Mouse (Mus musculus) liver, embryonic 13.5 days (tissue): ENCODE measurements around the gene Il11. TPM values are rescaled to one million over a fixed set of nuclear protein-coding genes. Genes with fewer than 3 reads are reported as not detected.
"Not testable (repeated sequence)": the region's sequence is repeated elsewhere in the genome, so short reads cannot be mapped to it uniquely, and the experiment has no call there.

Experiments used
- ATAC-seq: fragments of 200-750 bp; cut with Nextera tagmentation; 2 replicates; pipeline ENCODE4 v1.8.0; 2017; ENCODE audit warnings: low read depth, mild to moderate bottlenecking, moderate number of reproducible peaks, moderate library complexity
- DNase-seq: peaks from one replicate; pipeline ENCODE4 v3.0.0; 2022
- H3K27ac ChIP-seq: fragments of 300-500 bp; sonication (generic); 2 replicates; pipeline ENCODE4 v1.5.1; 2015; ENCODE audit warnings: moderate library complexity, mild to moderate bottlenecking, inconsistent platforms
- H3K27me3 ChIP-seq: fragments of 300-500 bp; sonication (generic); 2 replicates; pipeline ENCODE4 v1.6.1; 2015; ENCODE audit warnings: mild to moderate bottlenecking, inconsistent platforms
- H3K36me3 ChIP-seq: fragments of 300-500 bp; sonication (generic); 2 replicates; pipeline ENCODE4 v1.6.1; 2015; ENCODE audit warnings: mild to moderate bottlenecking, inconsistent platforms
- H3K4me1 ChIP-seq: fragments of 300-500 bp; sonication (generic); replicated peaks from 2 replicates; pipeline ENCODE4 v1.6.1; 2015; ENCODE audit warnings: inconsistent platforms
- H3K4me2 ChIP-seq: fragments of 300-500 bp; sonication (generic); 2 replicates; pipeline ENCODE4 v1.6.1; 2015; ENCODE audit warnings: inconsistent platforms, mild to moderate bottlenecking, moderate library complexity
- H3K4me3 ChIP-seq: fragments of 300-500 bp; sonication (generic); replicated peaks from 2 replicates; pipeline ENCODE4 v1.5.1; 2015; ENCODE audit warnings: mild to moderate bottlenecking, inconsistent platforms
- H3K9ac ChIP-seq: fragments of 300-500 bp; sonication (generic); 2 replicates; pipeline ENCODE4 v1.6.1; 2015; ENCODE audit warnings: mild to moderate bottlenecking, inconsistent platforms
- H3K9me3 ChIP-seq: fragments of 300-500 bp; sonication (generic); replicated peaks from 2 replicates; pipeline ENCODE4 v1.6.1; 2016; ENCODE audit warnings: inconsistent platforms
- WGBS: fragments of 180-500 bp; shearing (Covaris S2); methylation state at CpG from one replicate; pipeline ENCODE4 v1.1.7; 2015; ENCODE audit not compliant: insufficient replicate concordance; 5-methylcytosine and 5-hydroxymethylcytosine counted together
- polyA plus RNA-seq: library from polyadenylated mRNA; unstranded; fragments of >200 nt; fragmentation: Nextera tagmentation; extraction: Ambion mirVana; gene quantifications from 2 replicates; pipeline ENCODE4 v1.2.1, GENCODE M21; 2015

Gene Il11
- polyA plus RNA-seq, result 0.05 TPM in 1 of 2 replicates, not detected in the other

GRCm38 (mm10) chr7:4782759-4783158 is at the start of gene Il11, which contains the start of gene Tmem190:
Gene Il11, minus strand, starts transcription at chr7:4782859.
Gene Tmem190, plus strand, starts transcription at chr7:4782937.
- DNase-seq, result no peak
- peaks cover 49% of the 10 kb centered on the region for H3K27me3 ChIP-seq
- H3K4me3 ChIP-seq, result no peak within 1 kb of the TSS
- ATAC-seq, result no peak
- no peaks in the 10 kb centered on the region for H3K9me3 ChIP-seq
- 0 out of 2 replicates have a peak within 1 kb of the TSS, but pooled peaks have one; percentile 1 for H3K4me2 ChIP-seq
- H3K36me3 ChIP-seq, result peaks cover 15% of the 10 kb centered on the region; the same call in 1 of the 2 replicates
- H3K27ac ChIP-seq, result no peak within 1 kb of the TSS
- H3K4me1 ChIP-seq, result peaks cover 40% of the 10 kb centered on the region
- no peak within 1 kb of the TSS for H3K9ac ChIP-seq
- WGBS, result 74% methylated on average over 2 of the region's 2 CpGs

DNA sequence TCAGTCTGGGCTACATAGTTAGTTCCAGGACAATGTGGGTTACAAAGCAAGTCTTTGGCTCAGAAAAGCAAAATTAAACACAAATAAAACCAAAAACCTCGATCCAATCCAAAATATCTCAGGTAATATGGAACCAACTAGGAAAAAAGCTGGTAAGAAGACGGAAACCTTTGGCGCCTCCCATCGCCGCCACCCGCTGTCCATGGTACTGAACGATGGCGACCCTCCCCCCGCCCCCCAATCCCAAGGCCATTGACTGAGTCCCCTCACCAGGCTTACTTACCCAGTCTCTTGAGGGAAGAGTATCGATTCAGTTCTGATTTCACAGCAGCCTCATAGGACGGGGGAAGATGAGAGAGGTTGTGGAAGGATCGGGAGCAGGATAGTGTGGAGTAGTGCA is 47.8 kb upstream of the Il11 start:
- H3K9me3 ChIP-seq, result no peaks in the 10 kb centered on the region
- no peaks in the 10 kb centered on the region for H3K4me1 ChIP-seq
- 7% methylated on average over 12 of the region's 12 CpGs for WGBS
- H3K27ac ChIP-seq, result no peak overlapping the region
- DNase-seq, result no peak
- H3K9ac ChIP-seq, result no peak overlapping the region
- no peak overlapping the region for H3K4me2 ChIP-seq
- no peak for ATAC-seq
- H3K36me3 ChIP-seq, result no peaks in the 10 kb centered on the region
- H3K27me3 ChIP-seq, result peaks cover 55% of the 10 kb centered on the region
- H3K4me3 ChIP-seq, result no peak overlapping the region

GRCm38 (mm10) chr7:4825365-4825764 is 42.7 kb upstream of the Il11 start:
- ATAC-seq (no peak), DNase-seq (no peak)
- no peak overlapping the region for H3K27ac ChIP-seq
- no peaks in the 10 kb centered on the region for H3K9me3 ChIP-seq
- no peaks in the 10 kb centered on the region for H3K4me1 ChIP-seq
- no peaks in the 10 kb centered on the region for H3K36me3 ChIP-seq
- H3K4me2 ChIP-seq, result no peak overlapping the region
- H3K4me3 ChIP-seq, result no peak overlapping the region
- WGBS, result 31% methylated on average over 4 of the region's 4 CpGs
- H3K27me3 ChIP-seq, result peaks cover 14% of the 10 kb centered on the region
- no peak overlapping the region for H3K9ac ChIP-seq

- H3K4me2 ChIP-seq, result no peak overlapping the region
- 61% methylated on average over 6 of the region's 6 CpGs for WGBS
- no peak for ATAC-seq
Measured at GRCm38 (mm10) chr7:4822162-4822907, 39.7 kb upstream of the Il11 start.

GRCm38 (mm10) chr7:4821690-4822089 is 39.0 kb upstream of the Il11 start:
- Histone ChIP-seq H3K4me3 (no peak overlapping the region), H3K27ac (no peak overlapping the region), H3K36me3 (no peaks in the 10 kb centered on the region), H3K27me3 (no peaks in the 10 kb centered on the region; the same call in 1 of the 2 replicates), H3K4me1 (no peaks in the 10 kb centered on the region), H3K4me2 (no peak overlapping the region), H3K9me3 (no peaks in the 10 kb centered on the region), H3K9ac (no peak overlapping the region)
- no peak for DNase-seq
- ATAC-seq, result no peak
- WGBS, result 70% methylated on average over 4 of the region's 4 CpGs

More at GRCm38 (mm10) chr7:4822162-4822907, 39.7 kb upstream of the Il11 start:
- Histone ChIP-seq H3K27ac (0 out of 2 replicates have a peak overlapping the region, but pooled peaks have one; percentile 18), H3K9ac (0 out of 2 replicates have a peak overlapping the region, but pooled peaks have one; percentile 9), H3K27me3 (no peaks in the 10 kb centered on the region; the same call in 1 of the 2 replicates), H3K4me3 (no peak overlapping the region), H3K4me1 (no peaks in the 10 kb centered on the region), H3K9me3 (no peaks in the 10 kb centered on the region), H3K36me3 (no peaks in the 10 kb centered on the region)
- no peak for DNase-seq

DNA sequence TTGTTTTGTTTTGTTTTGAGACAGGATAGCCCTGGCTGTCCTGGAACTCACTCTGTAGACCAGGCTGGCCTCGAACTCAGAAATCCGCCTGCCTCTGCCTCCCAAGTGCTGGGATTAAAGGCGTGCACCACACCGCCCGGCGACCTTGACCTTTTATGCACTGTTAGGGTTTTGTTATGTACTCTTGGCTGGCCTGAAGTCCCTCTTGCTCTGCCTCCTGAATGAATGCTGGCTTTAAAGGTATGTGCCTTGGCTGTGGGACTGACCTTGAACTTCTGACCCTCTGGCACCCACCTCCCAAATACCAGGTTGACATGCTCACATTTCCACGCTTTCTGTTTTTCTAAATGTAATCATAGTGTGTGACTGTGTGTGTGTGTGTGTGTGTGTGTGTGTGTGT is 38.3 kb upstream of the Il11 start:
- not testable (repeated sequence) for H3K4me2 ChIP-seq, H3K9ac ChIP-seq, H3K36me3 ChIP-seq, H3K27ac ChIP-seq, DNase-seq, H3K4me1 ChIP-seq, H3K27me3 ChIP-seq, ATAC-seq, H3K4me3 ChIP-seq, H3K9me3 ChIP-seq
- 71% methylated on average over 7 of the region's 7 CpGs for WGBS

DNA sequence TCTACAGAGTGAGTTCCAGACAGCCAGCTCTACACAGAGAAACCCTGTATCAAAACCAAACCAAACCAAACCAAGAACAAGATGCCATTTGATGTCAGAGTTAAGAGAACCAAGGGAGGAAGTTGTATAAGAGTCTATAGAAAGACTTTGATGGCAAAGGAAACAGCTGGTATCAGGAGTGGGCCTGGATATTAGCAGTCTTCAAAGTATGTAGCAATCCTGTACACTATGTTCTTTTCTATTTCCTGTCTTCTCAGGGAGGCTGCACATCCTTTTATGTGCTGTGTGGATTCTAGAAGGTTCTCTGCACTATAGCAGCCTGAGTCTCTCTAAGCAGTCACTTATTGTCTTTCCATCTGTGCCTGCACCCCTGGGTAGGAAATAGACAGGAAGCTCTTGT is 33.9 kb upstream of the Il11 start:
- H3K4me1 ChIP-seq, result peaks cover 7% of the 10 kb centered on the region
- ATAC-seq, result no peak
- H3K36me3 ChIP-seq, result no peaks in the 10 kb centered on the region

DNA sequence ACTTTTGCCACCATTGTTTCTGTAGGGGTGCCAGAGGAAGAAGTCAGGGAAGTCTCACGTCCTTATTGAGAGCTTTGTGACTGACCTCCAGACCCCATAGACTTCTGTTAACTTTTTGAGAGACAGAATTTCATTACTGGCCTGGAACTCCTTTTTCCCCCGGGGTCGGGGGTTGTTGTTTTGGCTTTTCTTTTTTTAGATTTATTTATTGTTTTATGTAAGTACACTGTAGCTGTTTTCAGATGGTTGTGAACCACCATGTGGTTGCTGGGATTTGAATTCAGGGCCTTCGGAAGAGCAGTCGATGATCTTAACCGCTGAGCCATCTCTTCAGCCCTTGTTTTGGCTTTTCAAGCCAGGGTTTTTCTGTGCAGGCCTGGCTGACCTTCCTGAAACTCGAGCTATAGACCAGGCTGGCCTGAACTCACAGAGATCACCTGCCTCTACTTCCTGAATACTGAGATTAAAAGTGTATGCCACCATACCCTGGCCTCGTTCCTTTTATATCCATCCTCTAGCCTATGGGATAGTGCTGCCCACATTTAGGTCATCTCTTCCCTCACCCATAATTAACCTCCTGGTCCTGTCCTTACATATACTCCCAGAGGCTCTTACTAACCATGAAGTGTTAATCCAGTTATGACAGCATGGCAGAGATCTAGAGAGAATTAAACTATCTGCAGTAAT is 30.6 kb upstream of the Il11 start:
- ATAC-seq, result no peak
- WGBS, result 11% methylated on average over 8 of the region's 8 CpGs
- DNase-seq, result no peak
- Histone ChIP-seq H3K27me3 (no peaks in the 10 kb centered on the region), H3K4me1 (peaks cover 37% of the 10 kb centered on the region), H3K9ac (peak overlapping the region; percentile 80), H3K27ac (peak overlapping the region; percentile 92), H3K4me3 (peak overlapping the region; percentile 88), H3K36me3 (peaks cover 33% of the 10 kb centered on the region), H3K4me2 (peak overlapping the region; percentile 89), H3K9me3 (no peaks in the 10 kb centered on the region)

More for the DNA sequence above, 33.9 kb upstream of the Il11 start:
- H3K4me3 ChIP-seq, result no peak overlapping the region
- no peak for DNase-seq
- no peak overlapping the region for H3K27ac ChIP-seq
- no peak overlapping the region for H3K4me2 ChIP-seq
- H3K27me3 ChIP-seq, result no peaks in the 10 kb centered on the region
- H3K9ac ChIP-seq, result no peak overlapping the region
- no peaks in the 10 kb centered on the region for H3K9me3 ChIP-seq

GRCm38 (mm10) chr7:4812303-4813104 is 29.8 kb upstream of the Il11 start, which contains the start of gene Ube2s:
Gene Ube2s, minus strand, starts transcription at chr7:4812590.
- Histone ChIP-seq H3K36me3 (peaks cover 37% of the 10 kb centered on the region), H3K4me2 (peak within 1 kb of the TSS; percentile 89), H3K27ac (peak within 1 kb of the TSS; percentile 92), H3K4me3 (peak within 1 kb of the TSS; percentile 88), H3K4me1 (peaks cover 41% of the 10 kb centered on the region), H3K9ac (peak within 1 kb of the TSS; percentile 100), H3K9me3 (no peaks in the 10 kb centered on the region), H3K27me3 (no peaks in the 10 kb centered on the region)
- ATAC-seq, result peak; percentile 98
- peak; percentile 98 for DNase-seq
- 0% methylated on average over 62 of the region's 62 CpGs for WGBS

DNA sequence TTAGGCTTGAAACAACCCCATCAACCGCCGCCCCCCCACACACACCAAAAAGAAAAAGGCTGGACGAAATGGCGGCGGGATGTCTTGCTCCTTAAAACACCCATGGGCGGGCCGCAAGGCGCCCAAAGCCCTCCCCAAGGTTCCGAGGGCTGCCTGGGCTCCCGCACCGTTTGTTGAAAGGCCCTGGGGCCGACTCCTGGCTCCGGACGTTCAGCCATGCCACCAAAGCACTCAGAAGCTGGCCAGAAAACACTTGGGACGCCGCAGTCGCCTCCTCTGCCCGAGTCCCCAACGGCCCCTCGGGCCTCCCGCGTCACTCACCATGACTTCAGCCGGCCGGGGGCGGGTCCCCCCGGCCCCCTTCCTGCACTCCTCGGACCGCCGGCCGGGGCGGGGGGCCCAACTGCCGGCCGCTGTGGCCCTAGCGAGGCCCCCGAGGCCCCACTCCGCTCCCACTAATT is 29.2 kb upstream of the Il11 start:
- peak overlapping the region; percentile 100 for H3K9ac ChIP-seq
- peak overlapping the region; percentile 88 for H3K4me3 ChIP-seq

GRCm38 (mm10) chr7:4811131-4811530 is 28.5 kb upstream of the Il11 start:
- peak overlapping the region; percentile 92 for H3K27ac ChIP-seq
- ATAC-seq, H3K27me3 ChIP-seq, DNase-seq, H3K9me3 ChIP-seq: not testable (repeated sequence)
- peaks cover 51% of the 10 kb centered on the region for H3K36me3 ChIP-seq
- peak overlapping the region; percentile 89 for H3K4me2 ChIP-seq
- H3K4me3 ChIP-seq, result peak overlapping the region; percentile 88
- 15% methylated on average over 10 of the region's 10 CpGs for WGBS
- H3K4me1 ChIP-seq, result peaks cover 55% of the 10 kb centered on the region
- peak overlapping the region; percentile 100 for H3K9ac ChIP-seq

More for the DNA sequence above, 29.2 kb upstream of the Il11 start:
- Histone ChIP-seq H3K27me3 (no peaks in the 10 kb centered on the region), H3K4me1 (peaks cover 48% of the 10 kb centered on the region), H3K9me3 (no peaks in the 10 kb centered on the region), H3K36me3 (peaks cover 44% of the 10 kb centered on the region), H3K4me2 (peak overlapping the region; percentile 89), H3K27ac (peak overlapping the region; percentile 92)
- 1% methylated on average over 30 of the region's 36 CpGs for WGBS
- no peak; the same call in 1 of the 2 replicates for ATAC-seq
- no peak for DNase-seq
